Mouse (Mus musculus): Measurements from ENCODE around the gene Sfxn4. TPM values are rescaled to one million over a fixed set of nuclear protein-coding genes. Genes with fewer than 3 reads are reported as not detected.

The Sfxn4 gene
- 0.98 and 1.7 TPM in 2 replicates for polyA plus RNA-seq (2012; rRNA removed)

- H3K36me3 ChIP-seq (ENCODE audit: control insufficient read depth, insufficient read depth, low read length) = peaks cover 9% of the 10 kb centered on the region; the same call in 1 of the 2 replicates
- H3K27ac ChIP-seq (ENCODE audit: control insufficient read depth, insufficient read depth, low read length) = no peak within 1 kb of the TSS; the same call in 1 of the 2 replicates
- 3% methylated on average over 30 of the region's 30 CpGs for WGBS
- peak; percentile 77; the same call in 1 of the 2 replicates for TF ChIP-seq POLR2A (IDR thresholded peaks at IDR 0.05; ENCODE audit: control insufficient read depth, extremely low read depth, insufficient read depth, low read length, poor library complexity)
- TF ChIP-seq CTCF (IDR thresholded peaks at IDR 0.05; ENCODE audit: borderline replicate concordance, control insufficient read depth, extremely low read depth, insufficient read depth, low read length, poor library complexity) = 0 out of 2 replicates have a peak, but pooled peaks have one; percentile 41
- DNase-seq = peak; percentile 94
- no peaks in the 10 kb centered on the region for H3K27me3 ChIP-seq (ENCODE audit: control insufficient read depth, insufficient read depth, low read length)
- peaks cover 3% of the 10 kb centered on the region for H3K4me1 ChIP-seq (replicated peaks; ENCODE audit: control insufficient read depth, insufficient read depth, low read length)
- peak within 1 kb of the TSS; percentile 62 for H3K4me3 ChIP-seq (ENCODE audit: control insufficient read depth, insufficient read depth, low read length)
Measured at GRCm38 (mm10) chr19:60860868-60861700, at the start of gene Sfxn4. Gene Sfxn4, minus strand, starts transcription at chr19:60861479.

GRCm38 (mm10) chr19:60910304-60910703 is 49.0 kb upstream of the Sfxn4 start:
- no peak overlapping the region for H3K27ac ChIP-seq (ENCODE audit: control insufficient read depth, insufficient read depth, low read length)
- H3K4me1 ChIP-seq (replicated peaks; ENCODE audit: control insufficient read depth, insufficient read depth, low read length) = no peaks in the 10 kb centered on the region
- TF ChIP-seq POLR2A (IDR thresholded peaks at IDR 0.05; ENCODE audit: control insufficient read depth, extremely low read depth, insufficient read depth, low read length, poor library complexity) (no peak), CTCF (IDR thresholded peaks at IDR 0.05; ENCODE audit: borderline replicate concordance, control insufficient read depth, extremely low read depth, insufficient read depth, low read length, poor library complexity) (no peak)
- no peak overlapping the region for H3K4me3 ChIP-seq (ENCODE audit: control insufficient read depth, insufficient read depth, low read length)
- DNase-seq = no peak
- H3K27me3 ChIP-seq (ENCODE audit: control insufficient read depth, insufficient read depth, low read length) = no peaks in the 10 kb centered on the region
- no peaks in the 10 kb centered on the region for H3K36me3 ChIP-seq (ENCODE audit: control insufficient read depth, insufficient read depth, low read length)

DNA sequence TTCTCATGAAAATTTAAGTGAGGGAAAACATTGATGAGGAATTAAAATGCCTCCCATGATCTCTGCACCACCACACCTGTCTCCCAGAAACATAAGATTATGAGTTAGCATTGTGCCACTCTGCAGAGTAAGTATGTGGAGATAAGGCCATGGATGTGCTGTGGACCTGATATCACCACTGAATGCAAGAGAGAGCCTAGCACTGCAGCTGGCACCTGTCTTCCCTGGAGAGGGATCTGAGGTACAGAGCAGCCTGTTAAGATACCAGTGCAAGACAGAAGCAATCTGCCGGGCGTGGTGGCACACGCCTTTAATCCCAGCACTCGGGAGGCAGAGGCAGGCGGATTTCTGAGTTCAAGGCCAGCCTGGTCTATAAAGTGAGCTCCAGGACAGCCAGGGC is 44.2 kb upstream of the Sfxn4 start:
- Histone ChIP-seq H3K27ac (ENCODE audit: control insufficient read depth, insufficient read depth, low read length) (no peak overlapping the region), H3K27me3 (ENCODE audit: control insufficient read depth, insufficient read depth, low read length) (no peaks in the 10 kb centered on the region), H3K4me3 (ENCODE audit: control insufficient read depth, insufficient read depth, low read length) (no peak overlapping the region), H3K4me1 (replicated peaks; ENCODE audit: control insufficient read depth, insufficient read depth, low read length) (no peaks in the 10 kb centered on the region), H3K36me3 (ENCODE audit: control insufficient read depth, insufficient read depth, low read length) (no peaks in the 10 kb centered on the region)
- TF ChIP-seq POLR2A (IDR thresholded peaks at IDR 0.05; ENCODE audit: control insufficient read depth, extremely low read depth, insufficient read depth, low read length, poor library complexity) (no peak), CTCF (IDR thresholded peaks at IDR 0.05; ENCODE audit: borderline replicate concordance, control insufficient read depth, extremely low read depth, insufficient read depth, low read length, poor library complexity) (no peak)
- WGBS = 93% methylated on average over 5 of the region's 5 CpGs
- no peak for DNase-seq

DNA sequence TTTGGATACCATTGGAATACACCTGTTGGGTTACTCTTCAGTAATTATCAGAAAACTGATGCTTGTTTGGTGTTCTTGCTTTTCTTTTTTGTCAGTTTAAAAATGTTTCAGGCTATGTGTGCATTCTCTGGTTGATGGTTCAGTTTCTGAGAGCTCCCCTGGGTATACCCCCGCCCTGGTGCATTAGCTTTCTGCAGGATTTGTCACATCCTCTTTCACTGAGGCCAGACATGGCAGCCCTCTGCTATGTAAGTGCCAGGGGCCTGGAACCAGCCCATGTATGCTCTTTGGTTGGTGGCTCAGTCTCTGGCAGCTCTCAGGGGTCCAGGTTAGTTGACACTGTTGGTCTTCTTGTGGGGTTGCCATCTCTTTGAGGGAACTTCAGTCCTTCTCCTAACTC is 42.7 kb upstream of the Sfxn4 start:
- H3K4me1 ChIP-seq (replicated peaks; ENCODE audit: control insufficient read depth, insufficient read depth, low read length) = no peaks in the 10 kb centered on the region
- H3K27ac ChIP-seq (ENCODE audit: control insufficient read depth, insufficient read depth, low read length) = no peak overlapping the region
- H3K36me3 ChIP-seq (ENCODE audit: control insufficient read depth, insufficient read depth, low read length) = no peaks in the 10 kb centered on the region
- 90% methylated on average over 1 of the region's 1 CpGs for WGBS
- no peaks in the 10 kb centered on the region for H3K27me3 ChIP-seq (ENCODE audit: control insufficient read depth, insufficient read depth, low read length)
- TF ChIP-seq POLR2A (IDR thresholded peaks at IDR 0.05; ENCODE audit: control insufficient read depth, extremely low read depth, insufficient read depth, low read length, poor library complexity) = no peak
- no peak for TF ChIP-seq CTCF (IDR thresholded peaks at IDR 0.05; ENCODE audit: borderline replicate concordance, control insufficient read depth, extremely low read depth, insufficient read depth, low read length, poor library complexity)
- DNase-seq = no peak
- H3K4me3 ChIP-seq (ENCODE audit: control insufficient read depth, insufficient read depth, low read length) = no peak overlapping the region

DNA sequence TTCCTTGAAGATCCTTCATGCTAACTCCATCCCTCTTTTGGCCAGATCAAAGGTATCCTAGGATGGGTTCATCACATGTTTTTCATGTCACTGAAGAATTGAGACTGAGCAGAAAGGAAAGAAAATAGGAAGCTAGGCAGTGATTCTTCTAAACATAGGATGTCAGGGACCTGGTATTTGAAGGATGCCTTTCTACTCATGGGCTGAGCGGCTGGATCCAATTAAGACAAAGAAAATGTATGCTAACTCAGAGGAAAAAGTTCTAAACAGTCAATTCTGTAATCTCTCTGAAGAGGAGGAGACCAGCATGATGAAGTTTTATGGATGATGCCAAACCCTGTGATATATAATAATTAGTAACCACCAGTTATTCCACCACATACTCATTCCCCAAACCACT is 41.9 kb upstream of the Sfxn4 start:
- H3K27ac ChIP-seq (ENCODE audit: control insufficient read depth, insufficient read depth, low read length) = no peak overlapping the region
- TF ChIP-seq CTCF (IDR thresholded peaks at IDR 0.05; ENCODE audit: borderline replicate concordance, control insufficient read depth, extremely low read depth, insufficient read depth, low read length, poor library complexity) = no peak
- TF ChIP-seq POLR2A (IDR thresholded peaks at IDR 0.05; ENCODE audit: control insufficient read depth, extremely low read depth, insufficient read depth, low read length, poor library complexity) = no peak
- no peaks in the 10 kb centered on the region for H3K4me1 ChIP-seq (replicated peaks; ENCODE audit: control insufficient read depth, insufficient read depth, low read length)
- WGBS = 87% methylated on average over 1 of the region's 1 CpGs
- no peaks in the 10 kb centered on the region for H3K36me3 ChIP-seq (ENCODE audit: control insufficient read depth, insufficient read depth, low read length)
- no peak for DNase-seq
- H3K27me3 ChIP-seq (ENCODE audit: control insufficient read depth, insufficient read depth, low read length) = no peaks in the 10 kb centered on the region
- H3K4me3 ChIP-seq (ENCODE audit: control insufficient read depth, insufficient read depth, low read length) = no peak overlapping the region

DNA sequence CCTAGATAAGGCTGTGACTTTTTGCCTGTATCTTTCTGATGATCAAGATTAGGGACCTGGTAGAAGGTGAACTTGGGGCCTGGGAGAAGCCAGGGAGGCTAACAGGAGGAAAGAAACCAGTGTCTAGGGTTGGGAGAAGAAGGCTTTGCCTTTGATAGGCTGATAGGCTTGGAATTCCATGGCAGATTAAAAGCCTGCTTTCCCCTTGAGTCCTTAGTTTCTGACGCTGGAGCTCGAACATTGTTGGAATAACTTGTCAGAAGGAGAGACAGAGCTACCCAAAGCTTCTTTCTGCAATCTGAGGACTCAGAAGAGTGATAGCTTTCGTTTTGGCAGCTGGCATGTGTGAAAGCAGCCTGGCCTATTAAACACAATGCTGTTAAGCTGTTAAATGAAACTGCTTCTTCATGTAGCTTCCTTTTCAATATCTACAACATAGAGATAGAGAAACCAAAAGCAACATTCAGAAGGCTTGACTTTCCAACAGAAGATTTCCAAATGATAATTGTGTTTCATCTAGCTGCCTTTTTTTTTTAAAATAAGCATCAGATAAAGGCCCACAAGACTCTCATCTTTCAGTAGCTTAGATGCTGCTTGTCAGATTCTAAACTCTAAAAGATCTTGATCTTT is 34.1 kb upstream of the Sfxn4 start:
- no peaks in the 10 kb centered on the region for H3K36me3 ChIP-seq (ENCODE audit: control insufficient read depth, insufficient read depth, low read length)
- no peaks in the 10 kb centered on the region for H3K27me3 ChIP-seq (ENCODE audit: control insufficient read depth, insufficient read depth, low read length)
- no peak overlapping the region for H3K27ac ChIP-seq (ENCODE audit: control insufficient read depth, insufficient read depth, low read length)
- WGBS = 62% methylated on average over 3 of the region's 3 CpGs
- 0 out of 2 replicates have a peak, but pooled peaks cover 2% of the 10 kb centered on the region for H3K4me1 ChIP-seq (replicated peaks; ENCODE audit: control insufficient read depth, insufficient read depth, low read length)
- no peak for DNase-seq
- TF ChIP-seq CTCF (IDR thresholded peaks at IDR 0.05; ENCODE audit: borderline replicate concordance, control insufficient read depth, extremely low read depth, insufficient read depth, low read length, poor library complexity) (no peak), POLR2A (IDR thresholded peaks at IDR 0.05; ENCODE audit: control insufficient read depth, extremely low read depth, insufficient read depth, low read length, poor library complexity) (no peak)
- H3K4me3 ChIP-seq (ENCODE audit: control insufficient read depth, insufficient read depth, low read length) = no peak overlapping the region

All from thymus, adult 2 months (tissue).